Mouse (Mus musculus): Measurements from ENCODE around the gene Mmrn1.
A peak's percentile ranks its signal among the peaks of the same experiment; 100 is the strongest.
"Not testable (repeated sequence)": the region's sequence is repeated elsewhere in the genome, so short reads cannot be mapped to it uniquely, and the experiment has no call there.

The Mmrn1 gene

GRCm38 (mm10) chr6:60924676-60925075 is at the start of gene Mmrn1:
Gene Mmrn1 (plus strand): TSS chr6:60924976.
- not testable (repeated sequence) for DNase-seq

- DNase-seq: no peak
These were observed 44.4 kb upstream of the Mmrn1 start for GRCm38 (mm10) chr6:60880362-60880761.

GRCm38 (mm10) chr6:60881534-60881933 is 43.2 kb upstream of the Mmrn1 start:
- no peak for DNase-seq

GRCm38 (mm10) chr6:60907272-60907671 is 17.5 kb upstream of the Mmrn1 start:
- no peak for DNase-seq

- peak; percentile 13 to 22 for DNase-seq
These were observed 6.6 kb downstream of the Mmrn1 start for GRCm38 (mm10) chr6:60931364-60931763.

- DNase-seq: no peak
These were observed 10.1 kb downstream of the Mmrn1 start for GRCm38 (mm10) chr6:60934835-60935234.

- no peak for DNase-seq
These were observed 10.8 kb downstream of the Mmrn1 start for GRCm38 (mm10) chr6:60935448-60936130.

- no peak for DNase-seq
These were observed 19.4 kb downstream of the Mmrn1 start for GRCm38 (mm10) chr6:60944178-60944577.

GRCm38 (mm10) chr6:60944621-60945020 is 19.8 kb downstream of the Mmrn1 start:
- DNase-seq: no peak

- DNase-seq: peak; percentile 22 to 49
These were observed 25.6 kb downstream of the Mmrn1 start for GRCm38 (mm10) chr6:60950415-60950814.

- DNase-seq: no peak
These were observed 36.5 kb downstream of the Mmrn1 start for GRCm38 (mm10) chr6:60961285-60961684.

- no peak for DNase-seq
These were observed 37.1 kb downstream of the Mmrn1 start for GRCm38 (mm10) chr6:60961838-60962237.

GRCm38 (mm10) chr6:60962668-60963067 is 37.9 kb downstream of the Mmrn1 start:
- no peak for DNase-seq

GRCm38 (mm10) chr6:60963726-60964125 is 39.0 kb downstream of the Mmrn1 start:
- no peak for DNase-seq

- DNase-seq: no peak
These were observed 42.2 kb downstream of the Mmrn1 start for GRCm38 (mm10) chr6:60966931-60967330.

GRCm38 (mm10) chr6:60969407-60969806 is 44.6 kb downstream of the Mmrn1 start:
- DNase-seq: no peak

GRCm38 (mm10) chr6:60970811-60971210 is 46.0 kb downstream of the Mmrn1 start:
- no peak for DNase-seq

- DNase-seq: no peak
These were observed 53.8 kb downstream of the Mmrn1 start for GRCm38 (mm10) chr6:60978610-60979009.

- DNase-seq: no peak
These were observed 54.3 kb downstream of the Mmrn1 start for GRCm38 (mm10) chr6:60979039-60979438.

- no peak for DNase-seq
These were observed 59.6 kb downstream of the Mmrn1 start for GRCm38 (mm10) chr6:60984360-60984759.

GRCm38 (mm10) chr6:60985919-60986318 is 61.1 kb downstream of the Mmrn1 start:
- no peak for DNase-seq

GRCm38 (mm10) chr6:60986914-60987313 is 62.1 kb downstream of the Mmrn1 start:
- no peak for DNase-seq

GRCm38 (mm10) chr6:60987804-60988203 is 63.0 kb downstream of the Mmrn1 start:
- DNase-seq: no peak

- no peak for DNase-seq
These were observed 67.6 kb downstream of the Mmrn1 start for GRCm38 (mm10) chr6:60992366-60992765.

Data from cerebellum, adult 18-20 months (tissue).